Mouse (Mus musculus): ENCODE measurements around the gene Ncl.

Gene Ncl

GRCm38 (mm10) chr1:86358906-86359797, at the start of gene Ncl:
TSS of gene Ncl (minus strand) at chr1:86359400.
- DNase-seq (ENCODE audit: extremely low spot score, low read depth, low spot score) = peak; percentile 93

- no peak for DNase-seq (ENCODE audit: extremely low spot score, low read depth, low spot score)
These were observed 49.3 kb upstream of the Ncl start for GRCm38 (mm10) chr1:86408515-86408914.

- DNase-seq (ENCODE audit: extremely low spot score, low read depth, low spot score) = no peak
These were observed 47.7 kb upstream of the Ncl start for GRCm38 (mm10) chr1:86406914-86407313.

- DNase-seq (ENCODE audit: extremely low spot score, low read depth, low spot score) = no peak
These were observed 47.1 kb upstream of the Ncl start for GRCm38 (mm10) chr1:86406313-86406712.

GRCm38 (mm10) chr1:86404834-86405233, 45.6 kb upstream of the Ncl start:
- no peak for DNase-seq (ENCODE audit: extremely low spot score, low read depth, low spot score)

GRCm38 (mm10) chr1:86400096-86400754, 41.0 kb upstream of the Ncl start:
- no peak for DNase-seq (ENCODE audit: extremely low spot score, low read depth, low spot score)

- DNase-seq (ENCODE audit: extremely low spot score, low read depth, low spot score) = no peak
These were observed 40.1 kb upstream of the Ncl start for GRCm38 (mm10) chr1:86399322-86399721.

GRCm38 (mm10) chr1:86398222-86398621, 39.0 kb upstream of the Ncl start:
- no peak for DNase-seq (ENCODE audit: extremely low spot score, low read depth, low spot score)

- no peak for DNase-seq (ENCODE audit: extremely low spot score, low read depth, low spot score)
These were observed 38.4 kb upstream of the Ncl start for GRCm38 (mm10) chr1:86397621-86398020.

GRCm38 (mm10) chr1:86395897-86396296, 36.7 kb upstream of the Ncl start:
- DNase-seq (ENCODE audit: extremely low spot score, low read depth, low spot score) = no peak

GRCm38 (mm10) chr1:86394246-86394645, 35.0 kb upstream of the Ncl start:
- no peak for DNase-seq (ENCODE audit: extremely low spot score, low read depth, low spot score)

- no peak for DNase-seq (ENCODE audit: extremely low spot score, low read depth, low spot score)
These were observed 34.0 kb upstream of the Ncl start for GRCm38 (mm10) chr1:86393219-86393618.

GRCm38 (mm10) chr1:86391425-86391824, 32.2 kb upstream of the Ncl start:
- DNase-seq (ENCODE audit: extremely low spot score, low read depth, low spot score) = no peak

- DNase-seq (ENCODE audit: extremely low spot score, low read depth, low spot score) = no peak
These were observed 30.0 kb upstream of the Ncl start for GRCm38 (mm10) chr1:86389230-86389629.

GRCm38 (mm10) chr1:86381027-86381426, 21.8 kb upstream of the Ncl start:
- no peak for DNase-seq (ENCODE audit: extremely low spot score, low read depth, low spot score)

- no peak for DNase-seq (ENCODE audit: extremely low spot score, low read depth, low spot score)
These were observed 20.0 kb upstream of the Ncl start for GRCm38 (mm10) chr1:86379161-86379569.

- no peak for DNase-seq (ENCODE audit: extremely low spot score, low read depth, low spot score)
These were observed 19.5 kb upstream of the Ncl start for GRCm38 (mm10) chr1:86378662-86379061.

GRCm38 (mm10) chr1:86376354-86376753, 17.2 kb upstream of the Ncl start:
- no peak for DNase-seq (ENCODE audit: extremely low spot score, low read depth, low spot score)

GRCm38 (mm10) chr1:86371997-86372396, 12.8 kb upstream of the Ncl start:
- DNase-seq (ENCODE audit: extremely low spot score, low read depth, low spot score) = no peak

- DNase-seq (ENCODE audit: extremely low spot score, low read depth, low spot score) = no peak
These were observed 8.9 kb upstream of the Ncl start for GRCm38 (mm10) chr1:86368086-86368485.

GRCm38 (mm10) chr1:86363671-86364070, 4.5 kb upstream of the Ncl start:
- DNase-seq (ENCODE audit: extremely low spot score, low read depth, low spot score) = no peak
